Mouse (Mus musculus) duodenum, adult 2 months (tissue): Measurements from ENCODE around the gene Olfr47. TPM values are rescaled to one million over a fixed set of nuclear protein-coding genes. Genes with fewer than 3 reads are reported as not detected.

Experiments
- polyA plus RNA-seq: library from polyadenylated mRNA; depleted of rRNA; stranded (reverse); fragments of >200 nt; gene quantifications from 2 replicates; pipeline ENCODE4 v1.2.3, GENCODE M21; 2012; ENCODE audit warnings: low replicate concordance; rRNA removed

Gene Olfr47
- not detected in 2 replicates for polyA plus RNA-seq

DNA sequence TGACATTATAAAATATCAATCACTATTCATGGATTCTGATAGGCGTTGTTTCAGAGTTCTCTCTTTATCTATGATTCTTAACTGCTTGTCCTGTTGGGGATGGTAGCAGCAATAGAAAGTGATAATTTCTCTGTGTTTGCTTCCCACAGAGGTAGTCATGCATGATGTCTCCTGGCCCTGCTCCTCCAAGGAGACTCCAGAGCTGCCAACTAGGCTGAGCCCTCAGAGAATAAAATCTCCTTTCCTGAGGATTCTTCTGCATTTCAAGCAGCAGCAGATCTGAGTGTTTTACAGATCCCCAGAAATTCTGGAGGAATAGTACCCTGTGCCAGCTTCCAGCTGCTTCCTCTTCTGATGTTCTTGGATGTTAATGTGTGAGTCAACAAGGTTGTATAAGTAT is at the start of gene Olfr47:
TSS of gene Olfr47 (plus strand) at position 275 of the 400 bp plus-strand sequence.

DNA sequence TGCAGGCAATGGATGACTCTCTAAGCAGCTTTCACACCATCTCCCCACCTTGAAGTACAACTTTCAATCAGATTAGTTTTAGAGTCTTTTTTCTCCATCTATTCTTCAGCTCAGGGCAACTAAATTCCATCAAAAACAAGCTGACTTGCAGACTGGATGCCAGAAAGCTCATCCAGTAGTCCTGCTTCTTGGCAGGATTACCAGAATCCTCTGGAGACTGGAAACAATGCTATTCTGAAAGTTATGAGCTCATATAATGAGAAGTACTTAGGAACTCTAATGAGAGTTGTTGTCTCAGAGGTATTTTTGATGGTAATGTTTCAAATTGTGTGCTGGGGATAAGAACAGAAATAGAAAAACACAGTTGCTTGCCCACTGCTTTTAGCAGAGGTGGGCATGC is 34.5 kb upstream of the Olfr47 start, which contains the start of gene Olfr435:
TSS of gene Olfr435 (plus strand) at position 366 of the 400 bp plus-strand sequence.

DNA sequence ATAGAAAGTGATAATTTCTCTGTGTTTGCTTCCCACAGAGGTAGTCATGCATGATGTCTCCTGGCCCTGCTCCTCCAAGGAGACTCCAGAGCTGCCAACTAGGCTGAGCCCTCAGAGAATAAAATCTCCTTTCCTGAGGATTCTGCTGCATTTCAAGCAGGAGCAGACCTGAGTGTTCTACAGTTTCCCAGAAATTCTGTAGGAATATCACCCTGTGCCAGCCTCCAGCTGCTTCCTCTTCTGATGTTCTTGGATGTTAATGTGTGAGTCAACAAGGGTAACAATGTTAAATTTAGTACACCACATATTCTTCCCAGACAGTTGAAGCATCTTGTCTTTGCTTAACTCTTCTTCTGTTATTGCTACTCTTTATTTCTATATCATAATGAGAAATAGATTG is 18.5 kb upstream of the Olfr47 start, which contains the start of gene Olfr434:
TSS of gene Olfr434 (plus strand) at position 149 of the 400 bp plus-strand sequence.

DNA sequence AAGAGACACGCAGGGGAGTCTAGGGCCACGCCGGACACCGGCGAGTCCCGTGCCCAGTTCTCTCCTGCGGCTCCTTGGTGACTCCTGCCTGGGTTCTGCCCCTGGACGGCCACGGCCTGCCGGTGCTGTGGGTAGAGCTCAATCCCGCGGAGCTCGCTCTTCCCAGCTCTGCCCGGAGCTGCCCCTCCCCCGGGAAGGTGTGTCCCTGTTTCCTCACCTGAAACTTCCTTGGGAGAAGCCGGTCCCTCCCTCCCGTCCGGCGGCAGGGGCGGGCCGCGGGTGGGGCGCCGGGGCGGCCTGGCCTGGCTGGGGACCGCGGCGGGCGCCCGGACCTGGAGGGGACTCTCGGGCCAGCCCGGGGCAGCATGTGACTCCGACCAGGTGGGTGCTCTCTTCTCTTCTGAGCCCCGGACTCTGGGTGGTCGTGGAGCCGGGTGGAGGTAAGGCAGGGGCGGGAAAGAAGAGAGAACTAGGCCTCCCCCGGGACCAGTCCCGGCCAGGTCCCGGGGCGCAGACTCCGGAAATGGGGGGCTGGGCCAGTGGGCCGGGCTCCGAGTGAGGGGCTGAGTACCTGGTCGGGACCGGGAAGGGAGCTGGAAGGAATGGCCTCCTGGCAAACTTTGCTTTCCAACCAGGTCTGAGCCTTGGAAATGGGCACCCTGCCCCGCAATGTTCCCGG is 34.2 kb downstream of the Olfr47 start, which contains the start of gene Arhgef5:
TSS of gene Arhgef5 (plus strand) at position 220 of the 679 bp plus-strand sequence.

Other genes starting within 250 kb of the Olfr47 start
- not detected in 2 replicates for gene Olfr441, start 125.2 kb upstream of the Olfr47 start, polyA plus RNA-seq
- not detected in 2 replicates for gene Olfr237-ps1, start 85.0 kb upstream of the Olfr47 start, polyA plus RNA-seq
- gene Olfr437, start 68.2 kb upstream of the Olfr47 start, polyA plus RNA-seq: not detected in 2 replicates
- not detected in 2 replicates for gene Olfr13, start 59.4 kb upstream of the Olfr47 start, polyA plus RNA-seq
- not detected in 2 replicates for gene Olfr435, start 34.4 kb upstream of the Olfr47 start, polyA plus RNA-seq
- not detected in 2 replicates for gene Olfr434, start 18.5 kb upstream of the Olfr47 start, polyA plus RNA-seq
- 19.4 and 23.1 TPM in 2 replicates for gene Arhgef5, start 34.1 kb downstream of the Olfr47 start, polyA plus RNA-seq
- gene Nobox, start 78.0 kb downstream of the Olfr47 start, polyA plus RNA-seq: 0.06 TPM in 1 of 2 replicates, not detected in the other